Mouse (Mus musculus) brain, embryonic 18.5 days (tissue): ENCODE data around the gene Cavin3.

Experiments
- DNase-seq: peaks from one replicate; pipeline ENCODE4 v3.0.0-alpha.2; 2012; ENCODE audit warnings: low read depth, low spot score

Cavin3 gene

DNA sequence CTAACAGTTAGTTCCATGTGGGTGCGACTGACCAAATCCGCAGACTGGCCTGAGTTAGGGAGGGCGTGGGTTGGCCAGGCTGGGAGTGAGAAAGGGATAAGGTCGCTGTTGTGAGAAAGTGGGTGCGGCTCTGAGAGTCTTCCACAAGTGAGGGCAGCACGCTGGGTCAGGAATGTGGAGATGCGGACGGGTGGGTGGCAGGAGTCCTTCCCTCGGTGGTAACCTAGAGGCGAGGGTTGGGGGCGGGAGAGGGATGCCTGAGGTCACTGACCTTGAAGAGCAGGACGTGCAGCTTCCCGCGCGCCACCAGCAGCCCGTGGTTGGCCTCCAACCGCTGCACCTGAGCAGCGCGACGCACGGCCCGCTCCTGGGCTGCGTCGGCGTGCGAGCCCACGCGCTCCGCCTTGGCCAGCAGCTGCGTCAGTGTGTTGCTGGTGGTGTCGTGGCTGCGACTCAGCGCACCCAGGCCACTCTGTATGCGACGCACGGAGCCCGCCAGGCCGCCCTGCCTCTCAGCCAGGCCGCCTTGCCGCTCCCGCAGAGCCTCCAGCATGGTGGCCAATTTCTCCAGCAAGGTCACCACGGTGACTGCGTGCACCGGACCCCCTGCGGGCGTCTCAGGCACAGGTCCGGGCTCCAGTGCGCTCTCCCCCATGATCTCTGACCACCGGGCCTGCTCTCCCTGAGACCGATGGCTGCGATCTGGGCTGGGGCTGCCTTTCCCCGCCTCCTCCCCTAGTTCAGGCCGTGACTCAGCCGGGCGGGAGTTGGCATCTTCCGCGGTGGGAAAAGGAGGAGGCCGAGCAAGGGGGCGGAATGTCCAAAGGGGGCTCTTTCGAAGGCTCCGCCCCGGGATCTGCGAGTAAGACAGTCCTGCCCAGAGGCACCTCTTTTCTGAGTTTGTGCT lies at the start of gene Cavin3:
TSS of gene Cavin3 (minus strand) at position 796 of the 907 bp plus-strand sequence.
- DNase-seq: peak; percentile 30

DNA sequence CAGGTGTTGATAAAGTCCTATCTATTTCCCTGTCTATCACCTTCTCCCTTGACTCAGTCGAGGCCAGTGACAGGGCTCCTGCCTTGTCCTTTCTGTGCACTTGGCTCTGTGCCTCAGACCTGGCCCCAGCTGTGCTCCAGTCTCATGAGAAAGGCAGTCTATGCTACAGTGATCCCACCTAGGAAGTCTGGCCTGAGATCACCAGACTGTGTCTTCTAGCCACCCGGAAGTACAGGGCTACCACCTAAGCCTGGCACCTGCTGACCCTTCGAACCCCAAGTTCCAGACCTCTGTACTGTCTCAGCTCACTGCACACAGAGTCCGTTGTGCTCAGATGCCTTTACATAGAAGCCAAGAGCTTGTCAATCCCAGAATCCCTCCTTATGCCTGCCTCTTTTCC lies 46.0 kb upstream of the Cavin3 start:
- no peak for DNase-seq

GRCm38 (mm10) chr7:105527306-105527937 lies 45.3 kb upstream of the Cavin3 start:
- DNase-seq: no peak

DNA sequence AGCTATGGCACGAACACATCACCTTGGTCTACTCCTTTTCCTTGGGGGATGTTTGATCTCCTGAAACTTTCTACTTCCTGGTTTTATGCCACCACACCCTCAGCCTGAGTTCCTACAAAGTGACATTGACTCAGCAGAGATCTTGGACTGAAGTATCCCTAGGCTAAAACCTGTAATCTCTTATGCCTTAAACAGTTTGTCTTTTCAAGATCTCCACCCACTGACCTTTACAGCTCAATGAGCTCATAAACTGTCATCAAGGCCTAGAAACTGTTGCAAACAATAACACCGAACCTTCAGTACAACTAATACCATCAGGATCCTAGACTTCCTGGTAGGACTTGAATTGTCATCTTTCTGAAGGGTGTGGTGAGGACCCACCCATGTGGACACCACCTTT lies 42.1 kb upstream of the Cavin3 start:
- DNase-seq: no peak

DNA sequence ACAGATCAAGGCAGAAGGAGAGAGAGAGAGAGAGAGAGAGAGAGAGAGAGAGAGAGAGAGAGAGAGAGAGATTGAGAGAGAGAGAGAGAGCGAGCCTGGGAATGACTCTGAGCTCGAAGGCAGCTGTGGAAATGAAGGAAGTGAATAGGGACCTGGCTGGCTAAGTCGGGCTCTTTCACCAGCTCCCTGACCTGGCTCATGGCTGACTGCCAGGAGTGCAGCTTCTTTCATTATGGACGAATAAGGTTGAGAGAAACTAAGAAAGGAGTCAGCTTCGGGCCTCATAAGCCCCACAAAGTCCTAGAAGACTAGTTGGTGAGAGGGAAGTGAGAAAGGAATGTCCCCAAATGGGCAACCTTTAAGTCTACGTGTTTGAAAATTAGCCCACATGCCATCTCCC lies 38.1 kb upstream of the Cavin3 start:
- no peak for DNase-seq

- DNase-seq: no peak
Observed at GRCm38 (mm10) chr7:105519771-105520170, 37.7 kb upstream of the Cavin3 start.

GRCm38 (mm10) chr7:105519336-105519735 lies 37.2 kb upstream of the Cavin3 start:
- no peak for DNase-seq

DNA sequence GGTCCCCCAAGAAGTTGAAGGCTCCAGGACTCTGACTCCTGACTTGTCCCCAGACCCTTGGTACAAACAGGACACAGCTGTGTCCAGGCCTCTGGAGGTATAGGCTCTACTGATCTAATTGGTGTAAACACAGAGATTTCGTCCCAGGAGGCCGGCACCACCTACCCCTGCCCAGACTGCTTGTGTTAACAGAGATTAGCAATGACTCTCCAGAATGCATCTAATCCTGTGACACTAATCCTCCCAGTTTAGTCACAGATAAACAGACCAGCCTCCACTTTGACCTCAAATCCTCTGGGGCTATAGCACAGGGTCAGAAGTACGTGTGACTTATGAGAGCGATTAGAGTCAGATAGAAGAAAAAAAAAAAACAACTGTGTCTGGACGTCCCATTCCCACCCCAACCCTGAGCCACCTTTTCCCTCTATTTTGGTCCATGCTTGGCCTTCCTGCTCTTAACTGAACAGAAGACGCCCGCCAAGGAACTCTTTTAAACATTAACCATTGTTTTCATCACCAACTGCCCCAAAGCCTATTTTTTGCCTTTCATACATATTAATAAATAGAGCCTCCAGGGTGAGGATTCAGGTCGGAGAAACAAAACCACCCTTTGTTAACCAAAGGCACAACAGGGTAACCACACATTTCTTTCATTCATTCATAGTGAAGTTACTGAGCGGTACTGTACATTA lies 34.7 kb upstream of the Cavin3 start:
- DNase-seq: no peak

DNA sequence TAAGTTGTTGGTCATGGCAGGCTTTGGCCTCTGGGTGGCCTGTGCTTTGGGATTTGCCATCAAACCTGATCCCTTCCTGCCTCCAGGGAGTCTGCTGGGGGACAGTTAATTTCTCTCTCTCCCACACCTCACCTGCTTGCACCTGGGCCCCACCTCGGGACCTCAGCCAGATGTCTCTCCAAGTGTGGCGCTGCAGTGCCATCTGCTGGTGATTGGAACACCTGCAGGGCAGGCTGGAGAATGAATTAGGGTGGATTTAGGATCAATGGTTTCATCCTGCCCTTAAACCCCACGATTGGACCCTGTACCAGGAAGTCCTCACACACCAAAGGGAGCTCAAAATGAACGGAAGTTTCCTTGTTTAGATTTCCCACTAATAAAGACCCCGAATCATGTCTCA lies 33.1 kb upstream of the Cavin3 start:
- no peak for DNase-seq

DNA sequence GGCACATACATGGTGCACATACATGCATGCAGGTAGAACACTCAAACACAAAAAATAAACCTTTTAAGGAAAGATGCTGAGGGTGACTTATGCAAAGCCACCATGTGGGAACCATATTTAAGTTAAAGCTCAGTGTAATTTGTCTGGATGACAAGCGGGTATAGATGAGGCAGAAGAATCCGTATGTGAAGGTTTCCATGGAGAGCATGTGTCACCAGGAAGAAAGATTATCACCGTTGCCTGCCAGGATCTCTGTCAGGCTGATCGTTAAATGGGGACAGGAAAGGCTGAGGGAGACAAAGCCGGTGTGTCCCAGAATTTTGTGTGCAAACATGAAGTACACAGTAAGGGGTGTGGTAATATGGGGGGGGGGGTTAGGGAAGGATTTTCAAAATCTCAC lies 32.5 kb upstream of the Cavin3 start:
- DNase-seq: no peak

DNA sequence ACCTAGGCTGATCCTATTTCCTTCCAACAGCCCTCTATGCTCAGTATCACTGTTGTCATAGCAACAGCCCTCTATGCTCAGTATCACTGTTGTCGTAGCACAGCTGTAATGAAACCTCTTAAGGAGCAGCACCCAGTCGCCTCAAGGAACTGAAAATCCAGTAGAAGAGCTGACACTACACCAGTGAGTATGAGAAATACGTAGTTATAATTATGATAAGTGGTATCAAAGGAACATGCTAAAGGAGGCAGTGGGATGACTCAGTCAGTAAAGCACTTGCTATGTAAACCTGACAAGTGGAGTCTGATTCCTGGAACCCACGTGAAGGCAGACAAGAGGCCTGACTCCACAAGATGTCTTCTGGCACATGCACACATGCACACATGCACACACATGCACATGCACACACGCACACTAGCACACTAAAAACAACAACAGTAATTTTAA lies 31.8 kb upstream of the Cavin3 start:
- peak; percentile 14 for DNase-seq

GRCm38 (mm10) chr7:105510143-105510542 lies 28.0 kb upstream of the Cavin3 start:
- DNase-seq: no peak

DNA sequence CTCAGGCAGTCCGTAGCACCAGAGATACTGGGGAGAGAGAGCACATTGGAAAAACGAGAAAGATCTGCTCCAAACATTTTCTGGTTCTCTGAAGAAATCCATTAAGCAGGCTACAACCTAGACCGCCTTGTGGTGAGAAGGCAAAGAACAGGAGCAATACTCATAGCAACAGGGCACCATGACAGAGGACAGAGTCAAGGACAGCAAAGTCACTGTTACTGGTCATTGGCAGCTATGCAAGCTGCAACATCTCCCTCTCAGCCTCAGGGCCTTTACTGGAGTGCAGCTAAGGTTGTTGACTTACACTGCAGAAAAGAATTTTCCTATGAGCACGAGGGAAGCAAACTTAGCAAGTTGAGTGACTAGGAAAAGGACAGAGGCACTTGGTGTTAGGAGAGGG lies 25.2 kb upstream of the Cavin3 start:
- no peak for DNase-seq

DNA sequence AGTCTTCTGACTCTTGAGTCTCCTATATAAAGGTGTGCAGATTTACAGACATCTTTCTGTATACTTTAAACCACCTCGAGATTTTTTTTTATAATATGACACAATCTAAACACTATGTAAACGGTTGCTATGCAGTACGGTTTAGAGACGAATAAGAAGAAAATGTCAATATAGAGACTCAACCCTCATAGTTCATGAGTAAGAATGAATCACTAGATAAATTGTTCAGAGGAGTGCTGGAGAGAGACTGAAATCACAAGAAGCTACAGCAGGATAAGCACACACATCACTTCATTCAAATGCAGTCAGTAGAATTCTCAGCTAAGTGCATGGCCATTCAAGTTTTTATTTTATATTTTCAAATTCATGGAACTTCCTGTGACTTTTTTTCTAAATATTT lies 19.9 kb upstream of the Cavin3 start:
- no peak for DNase-seq

- no peak for DNase-seq
Observed at GRCm38 (mm10) chr7:105499676-105500075, 17.6 kb upstream of the Cavin3 start.

DNA sequence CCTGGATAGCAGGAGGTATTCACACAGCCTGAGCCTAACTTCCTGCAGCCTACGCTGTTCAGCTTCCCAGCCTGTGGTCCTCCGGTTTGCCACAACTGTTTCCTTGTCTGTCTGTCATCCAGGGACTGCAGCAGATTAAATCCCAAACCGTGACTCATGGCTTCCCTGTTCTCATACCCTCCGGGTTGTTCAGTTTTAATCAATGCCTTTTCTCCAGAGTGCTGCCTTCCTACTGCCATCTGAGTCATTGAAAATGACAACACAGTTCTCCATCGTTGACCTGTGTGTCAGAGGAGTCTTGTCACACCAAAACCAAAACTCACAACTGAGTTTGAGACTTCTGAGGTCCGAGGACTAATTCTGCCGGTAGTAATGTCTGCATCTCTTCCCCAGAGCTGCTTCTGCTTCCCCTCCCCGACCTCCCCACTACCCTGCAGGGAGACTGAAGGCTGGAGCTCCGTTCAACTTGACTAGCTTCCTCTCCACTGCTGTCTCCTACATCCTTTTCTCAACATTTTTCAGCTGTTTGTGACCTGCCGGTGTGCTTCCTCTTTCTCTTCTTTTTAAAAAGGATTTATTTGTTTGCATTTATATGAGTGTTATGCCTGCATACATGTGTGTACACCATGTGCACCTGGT lies 16.9 kb upstream of the Cavin3 start:
- DNase-seq: no peak

GRCm38 (mm10) chr7:105497881-105498280 lies 15.8 kb upstream of the Cavin3 start:
- DNase-seq: no peak

DNA sequence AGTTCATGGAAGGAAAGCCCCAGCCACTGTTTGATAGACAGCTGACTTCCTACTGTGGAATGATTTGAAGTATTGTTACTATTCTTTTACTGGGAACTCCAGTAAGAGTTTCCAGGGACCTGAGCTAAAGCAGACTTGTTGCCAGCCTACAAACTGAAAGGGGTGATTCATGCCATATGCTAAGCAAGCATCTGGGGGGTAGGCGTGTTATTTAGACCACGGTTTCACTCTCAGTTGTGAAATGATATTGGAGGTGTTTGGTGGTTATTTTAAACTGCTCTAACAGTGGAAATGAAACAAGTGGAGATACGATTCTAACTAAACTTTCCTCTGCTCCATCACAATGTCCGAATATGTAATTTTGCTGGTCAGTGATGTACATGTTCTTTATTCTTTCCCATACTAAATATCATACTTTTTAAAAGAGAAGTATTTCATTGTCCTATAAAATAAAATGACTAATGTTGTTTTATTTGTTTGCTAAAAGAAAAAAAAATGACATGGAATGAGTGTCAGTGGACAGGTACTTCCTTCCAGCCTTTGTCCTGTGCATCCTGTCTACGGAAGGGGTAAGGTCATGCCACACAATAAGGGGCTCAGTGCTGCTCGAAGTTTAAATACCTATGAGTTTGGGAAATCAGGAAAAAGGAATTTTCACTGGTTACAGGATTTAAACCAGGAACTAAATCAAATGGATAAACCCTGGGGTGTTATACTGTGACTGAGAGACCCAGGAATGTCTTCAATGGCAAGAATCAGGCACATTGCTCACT lies 5.2 kb upstream of the Cavin3 start:
- no peak for DNase-seq

- no peak for DNase-seq
Observed at GRCm38 (mm10) chr7:105485029-105485428, 2.9 kb upstream of the Cavin3 start.

GRCm38 (mm10) chr7:105482426-105482825 lies 326 bp upstream of the Cavin3 start:
- no peak for DNase-seq
